Mouse (Mus musculus): Measurements from ENCODE around the gene Ints4.

DNA sequence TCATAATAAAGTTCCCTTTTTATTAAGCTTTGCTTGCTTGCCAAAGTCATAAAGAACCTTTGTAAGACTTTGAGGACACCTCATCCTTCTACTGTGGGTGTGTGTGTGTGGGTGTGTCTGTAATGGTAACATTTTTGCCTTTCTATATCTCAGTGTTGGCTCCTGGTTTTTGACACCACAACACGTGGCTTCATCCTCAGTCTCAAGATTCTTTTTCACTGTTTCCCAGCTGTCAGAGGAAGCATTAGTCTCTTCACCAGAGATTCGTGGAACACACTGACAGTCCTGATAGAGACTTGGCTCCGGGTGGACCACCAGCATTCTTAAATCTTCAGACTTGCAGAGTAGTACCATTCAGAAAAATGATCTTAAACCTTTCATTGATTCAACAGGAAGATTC lies 466 bp upstream of the Ints4 start:
- TF ChIP-seq CTCF (IDR thresholded peaks at IDR 0.05; ENCODE audit: low read depth, low read length) (no peak), TAL1 (conservative IDR thresholded peaks at IDR 0.05; ENCODE audit: low read depth, low read length) (no peak), GATA1 (IDR thresholded peaks at IDR 0.05; ENCODE audit: borderline replicate concordance, low read length) (no peak), GATA2 (IDR thresholded peaks at IDR 0.05; ENCODE audit: borderline replicate concordance, low read depth, low read length) (no peak)

Data from G1E (cell line).